Mouse (Mus musculus): ENCODE results near the gene Castor1. TPM values are rescaled to one million over a fixed set of nuclear protein-coding genes. Genes with fewer than 3 reads are reported as not detected.

Gene Castor1
- total and polyA plus RNA-seq, 3 experiments: 4.7 to 23.7 (median 13.0) TPM

DNA sequence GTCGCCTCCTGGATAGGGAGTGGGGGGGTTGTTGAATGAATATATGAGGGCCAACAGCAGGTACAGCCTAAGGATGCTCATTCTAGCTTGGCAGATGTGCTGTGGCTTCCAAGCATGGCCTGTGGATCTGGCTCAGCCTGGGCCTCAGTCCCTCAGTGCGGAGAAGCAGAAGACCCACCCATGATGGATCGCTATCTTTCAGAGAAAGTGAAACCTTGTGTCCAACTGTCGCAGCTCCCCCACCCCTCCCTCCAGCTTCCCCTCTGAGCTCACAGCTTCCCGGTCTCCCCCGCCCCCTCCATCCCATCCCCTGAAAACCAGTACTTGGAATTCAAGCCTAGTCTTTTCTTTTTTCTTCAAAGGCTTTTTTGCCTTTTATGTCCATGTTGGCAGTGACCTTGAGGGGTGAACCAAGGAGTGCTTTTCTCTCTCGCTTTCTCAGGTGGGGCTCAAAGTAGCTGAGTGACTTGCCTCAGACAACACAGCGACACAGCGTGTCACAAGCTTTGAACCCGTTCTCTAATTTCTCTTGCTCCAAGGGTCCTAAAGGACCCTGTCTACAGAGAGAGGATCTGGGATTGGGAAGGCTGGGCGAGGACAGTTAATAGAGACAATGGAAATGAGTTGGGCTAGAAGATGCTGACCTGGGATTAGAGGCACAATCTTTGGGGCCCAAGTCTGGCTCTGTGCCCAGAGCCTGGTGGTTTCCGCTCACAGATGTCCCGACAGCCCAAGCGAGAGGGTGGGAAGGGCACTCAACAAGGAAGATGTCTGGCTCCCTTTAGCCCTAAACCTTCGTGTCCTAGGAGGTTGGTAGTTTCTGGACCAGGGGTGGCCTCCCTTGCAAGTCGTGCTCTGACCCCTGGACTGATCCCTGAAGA is 17.9 kb downstream of the Castor1 start, which contains the start of gene Osm:
Gene Osm (plus strand): TSS at position 756 of the 881 bp plus-strand sequence.
- H3K4me2 ChIP-seq (ENCODE audit: insufficient read depth, low read depth, poor library complexity, severe bottlenecking): peak within 1 kb of the TSS; percentile 30
- TF ChIP-seq MYC (IDR thresholded peaks at IDR 0.05; ENCODE audit: low read depth, low read length): peak; percentile 42
- TF ChIP-seq JUN (IDR thresholded peaks at IDR 0.05; ENCODE audit: insufficient read depth, low read depth, low read length): no peak; the same call in 1 of the 2 replicates
- no peak for TF ChIP-seq MXI1 (IDR thresholded peaks at IDR 0.05; ENCODE audit: low read depth, low read length)
- no peak for TF ChIP-seq PAX5 (IDR thresholded peaks at IDR 0.05; ENCODE audit: low read length)
- no peak for TF ChIP-seq RAD21 (IDR thresholded peaks at IDR 0.05; ENCODE audit: low read depth, low read length)
- TF ChIP-seq MAX (IDR thresholded peaks at IDR 0.05; ENCODE audit: low read length): no peak; the same call in 1 of the 2 replicates
- 0 out of 2 replicates have a peak, but pooled peaks have one; percentile 46 for TF ChIP-seq KAT2A (IDR thresholded peaks at IDR 0.05; ENCODE audit: insufficient replicate concordance, low read length)
- no peak; the same call in 1 of the 2 replicates for TF ChIP-seq MAFK (IDR thresholded peaks at IDR 0.05; ENCODE audit: insufficient replicate concordance, low read length)
- TF ChIP-seq SMC3 (IDR thresholded peaks at IDR 0.05; ENCODE audit: low read depth, low read length): 0 out of 2 replicates have a peak, but pooled peaks have one; percentile 1
- TF ChIP-seq SIN3A (IDR thresholded peaks at IDR 0.05; ENCODE audit: low read length): peak; percentile 92
- no peak for TF ChIP-seq ZNF384 (IDR thresholded peaks at IDR 0.05; ENCODE audit: low read depth, low read length)
- 0 out of 2 replicates have a peak, but pooled peaks have one; percentile 32 for TF ChIP-seq UBTF (IDR thresholded peaks at IDR 0.05; ENCODE audit: low read depth, low read length)
- peak; percentile 30; the same call in 1 of the 2 replicates for TF ChIP-seq NRF1 (IDR thresholded peaks at IDR 0.05; ENCODE audit: low read depth, low read length)
- TF ChIP-seq TCF12 (IDR thresholded peaks at IDR 0.05; ENCODE audit: low read depth, low read length): peak; percentile 83
- TF ChIP-seq CHD2 (IDR thresholded peaks at IDR 0.05; ENCODE audit: low read length): no peak
- TF ChIP-seq ZMIZ1 (IDR thresholded peaks at IDR 0.05; ENCODE audit: low read depth, low read length): peak; percentile 73
- no peak; the same call in 1 of the 2 replicates for TF ChIP-seq E2F4 (IDR thresholded peaks at IDR 0.05; ENCODE audit: insufficient replicate concordance, low read depth, low read length)
- TF ChIP-seq HCFC1 (IDR thresholded peaks at IDR 0.05; ENCODE audit: low read depth, low read length): no peak; the same call in 1 of the 2 replicates
- peak; percentile 74; the same call in 1 of the 2 replicates for TF ChIP-seq MAZ (IDR thresholded peaks at IDR 0.05; ENCODE audit: low read depth, low read length)
- peak; percentile 53; the same call in 1 of the 2 replicates for TF ChIP-seq EP300 (IDR thresholded peaks at IDR 0.05; ENCODE audit: low read length)
- TF ChIP-seq NELFE (IDR thresholded peaks at IDR 0.05; ENCODE audit: low read depth, low read length): peak; percentile 76
- TF ChIP-seq USF1 (IDR thresholded peaks at IDR 0.05; ENCODE audit: low read depth, low read length): no peak
- no peak for TF ChIP-seq ZC3H11A (IDR thresholded peaks at IDR 0.05; ENCODE audit: low read depth, low read length)
- TF ChIP-seq USF2 (conservative IDR thresholded peaks at IDR 0.05; ENCODE audit: low read depth, low read length): no peak
- no peak for TF ChIP-seq ZKSCAN1 (IDR thresholded peaks at IDR 0.05; ENCODE audit: borderline replicate concordance, low read depth, low read length)
- TF ChIP-seq TBP (conservative IDR thresholded peaks at IDR 0.05; ENCODE audit: low read depth, low read length): peak; percentile 89
- TF ChIP-seq RCOR1 (conservative IDR thresholded peaks at IDR 0.05; ENCODE audit: low read depth, low read length): 0 out of 2 replicates have a peak, but pooled peaks have one; percentile 59
- peak; percentile 44; the same call in 1 of the 2 replicates for TF ChIP-seq MEF2A (IDR thresholded peaks at IDR 0.05; ENCODE audit: borderline replicate concordance, low read depth, low read length)
- peak; percentile 83 for TF ChIP-seq ELF1 (IDR thresholded peaks at IDR 0.05; ENCODE audit: low read depth, low read length)
- TF ChIP-seq POLR2AphosphoS2 (IDR thresholded peaks at IDR 0.05; ENCODE audit: low read depth, low read length): no peak; the same call in none of the 2 replicates
- TF ChIP-seq JUND (conservative IDR thresholded peaks at IDR 0.05; ENCODE audit: low read depth, low read length): 0 out of 2 replicates have a peak, but pooled peaks have one; percentile 7
- TF ChIP-seq IRF4 (IDR thresholded peaks at IDR 0.05; ENCODE audit: low read depth, low read length): peak; percentile 58
- no peak for TF ChIP-seq ETS1 (conservative IDR thresholded peaks at IDR 0.05; ENCODE audit: low read depth, low read length)
- TF ChIP-seq CHD1 (IDR thresholded peaks at IDR 0.05; ENCODE audit: low read depth, low read length): peak; percentile 87; the same call in 1 of the 2 replicates
- TF ChIP-seq POLR2A (IDR thresholded peaks at IDR 0.05; ENCODE audit: low read depth, low read length): peak; percentile 83
- no peak for TF ChIP-seq GABPA (IDR thresholded peaks at IDR 0.05; ENCODE audit: insufficient replicate concordance, low read depth, low read length)
- no peak; the same call in 1 of the 2 replicates for TF ChIP-seq BHLHE40 (IDR thresholded peaks at IDR 0.05; ENCODE audit: low read depth, low read length)

More for the DNA sequence above, 17.9 kb downstream of the Castor1 start, which contains the start of gene Osm:
- Histone ChIP-seq H3K36me3 (replicated peaks in 1 of 2; ENCODE audit: control insufficient read depth in 1 of 2, insufficient read depth in 1 of 2, low read length in 1 of 2) (peaks cover 22 to 57% of the 10 kb centered on the region in 2 experiments), H3K4me3 (replicated peaks in 1 of 3; ENCODE audit: low read depth in 2 of 3, low read length in 2 of 3, poor library complexity in 1 of 3) (peak within 1 kb of the TSS; percentile 76 to 86 (median 84)), H3K9ac (ENCODE audit: insufficient read depth, low read depth) (peak within 1 kb of the TSS; percentile 87), H3K27me3 (replicated peaks) (no peaks in the 10 kb centered on the region), H3K9me3 (replicated peaks; ENCODE audit: low read length) (no peaks in the 10 kb centered on the region), H3K4me1 (ENCODE audit: control insufficient read depth in 1 of 2, insufficient read depth in 2 of 2) (peaks cover 14 to 50% of the 10 kb centered on the region in 2 experiments), H3K79me2 (replicated peaks; ENCODE audit: control insufficient read depth, extremely low read depth, insufficient read depth, poor library complexity, severe bottlenecking) (peaks cover 26% of the 10 kb centered on the region), H3K27ac (ENCODE audit: insufficient read depth, low read depth) (peak within 1 kb of the TSS; percentile 84)
- DNase-seq (ENCODE audit: extremely low read depth): peak; percentile 75
- dilution Hi-C loops (cut with MboI; ENCODE audit: extremely low pct_ligation_motif_present, extremely low pct_unique_long_range_greater_than_20kb, low sequenced_read_pairs) (no loop called here), in situ Hi-C loops (cut with MboI; ENCODE audit: low pct_ligation_motif_present, low pct_unique_long_range_greater_than_20kb, low sequenced_read_pairs) (no loop called here)
